Mouse (Mus musculus): ENCODE measurements around the gene Arid5b. TPM values are rescaled to one million over a fixed set of nuclear protein-coding genes. Genes with fewer than 3 reads are reported as not detected.

Arid5b gene
- total and polyA plus RNA-seq, 2 experiments from 2014 or later = 13.3 to 13.6 TPM

DNA sequence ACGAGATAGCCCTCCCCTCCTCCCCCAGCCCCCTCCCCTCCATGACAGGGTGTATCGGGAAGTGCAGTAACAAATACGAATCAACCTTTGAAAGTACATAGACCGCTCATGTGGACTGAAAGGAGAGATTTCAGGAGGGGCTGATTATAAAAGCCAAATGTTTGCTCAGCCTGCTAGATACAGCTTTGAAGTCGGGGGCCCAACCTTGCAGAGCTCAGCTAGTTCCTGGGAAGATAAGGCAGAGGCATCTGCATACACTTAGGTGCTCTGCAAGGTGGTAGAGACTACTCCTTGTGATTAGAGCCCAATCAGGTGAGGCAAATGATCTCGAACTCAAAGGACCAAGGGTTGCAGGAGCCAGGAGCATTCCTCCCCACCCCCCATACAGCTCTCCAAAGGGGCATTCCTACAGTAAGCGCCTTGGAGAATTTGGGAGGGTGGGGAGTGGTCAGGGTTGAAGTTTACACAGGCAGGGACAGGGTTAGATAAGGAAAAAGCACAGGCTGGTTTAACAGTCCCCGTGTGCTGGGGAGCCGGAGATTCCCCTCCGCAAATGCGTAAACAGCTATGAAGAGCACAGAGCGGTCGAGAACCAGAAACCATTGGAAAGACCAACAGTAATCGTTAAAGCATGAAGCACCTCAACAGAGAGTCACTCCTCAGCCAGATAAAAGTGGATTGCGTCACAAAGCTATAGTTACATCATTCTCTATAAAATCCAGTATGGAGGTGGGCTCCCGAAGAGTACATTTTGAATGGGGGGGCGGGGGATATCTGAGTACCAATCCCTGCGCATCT is 47.0 kb downstream of the Arid5b start:
- H3K9ac ChIP-seq (replicated peaks; ENCODE audit: low read length, poor library complexity, severe bottlenecking) = no peak overlapping the region
- ATAC-seq (ENCODE audit: low FRiP score) (no peak), DNase-seq (ENCODE audit: low spot score) (no peak)
- no peaks in the 10 kb centered on the region for H3K36me3 ChIP-seq (ENCODE audit: insufficient read depth, low read length)
- WGBS = 77% methylated on average over 18 of the region's 18 CpGs
- no peaks in the 10 kb centered on the region for H3K27me3 ChIP-seq (ENCODE audit: insufficient read depth, low read length)
- no peak overlapping the region for H3K4me2 ChIP-seq (ENCODE audit: low read depth, low read length, poor library complexity, severe bottlenecking)
- no peaks in the 10 kb centered on the region for H3K9me3 ChIP-seq (ENCODE audit: low read length)
- TF ChIP-seq CTCF (IDR thresholded peaks at IDR 0.05) = no peak
- H3K4me3 ChIP-seq (ENCODE audit: low read depth, low read length) = no peak overlapping the region
- H3K27ac ChIP-seq (ENCODE audit: low read depth, low read length) = no peak overlapping the region
- H3K4me1 ChIP-seq (ENCODE audit: insufficient read depth, low read length) = no peaks in the 10 kb centered on the region

DNA sequence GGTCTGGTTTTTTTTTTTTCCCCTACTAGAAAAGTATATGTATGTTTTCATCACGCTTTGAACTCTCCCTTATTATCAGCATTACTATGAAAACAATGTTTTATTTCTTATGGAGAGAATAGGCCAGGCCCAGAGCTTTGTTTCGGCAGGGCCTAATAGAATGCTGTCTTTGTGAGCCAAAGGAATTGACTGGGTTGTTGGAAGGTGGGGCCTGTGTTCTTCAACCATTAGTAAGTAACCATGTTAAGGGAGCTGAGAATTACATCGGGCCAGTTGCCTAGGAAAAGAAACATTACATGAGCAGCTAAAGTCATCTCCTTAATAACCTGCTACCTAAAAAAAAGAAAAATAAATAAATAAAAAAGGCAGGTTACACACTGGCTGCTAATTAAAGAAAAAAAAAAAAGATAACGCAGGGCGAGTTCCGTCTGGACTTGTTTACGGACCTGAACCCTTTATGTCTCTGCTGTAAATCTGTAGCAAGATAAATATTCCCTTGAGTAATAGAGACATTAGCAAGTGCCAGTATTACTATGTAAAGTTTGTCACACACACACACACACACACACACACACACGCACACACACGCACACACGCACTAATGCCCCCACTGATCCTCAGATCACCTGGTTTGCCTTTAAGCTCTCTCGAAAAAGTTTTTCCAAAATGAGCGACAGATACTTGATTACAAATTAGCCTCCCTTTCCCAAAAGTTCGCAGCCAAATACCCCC is 47.7 kb downstream of the Arid5b start:
- H3K9me3 ChIP-seq (ENCODE audit: low read length) = no peaks in the 10 kb centered on the region
- H3K4me1 ChIP-seq (ENCODE audit: insufficient read depth, low read length) = no peaks in the 10 kb centered on the region
- no peaks in the 10 kb centered on the region for H3K27me3 ChIP-seq (ENCODE audit: insufficient read depth, low read length)
- no peak overlapping the region for H3K4me3 ChIP-seq (ENCODE audit: low read depth, low read length)
- no peak overlapping the region for H3K9ac ChIP-seq (replicated peaks; ENCODE audit: low read length, poor library complexity, severe bottlenecking)
- ATAC-seq (ENCODE audit: low FRiP score) (no peak), DNase-seq (ENCODE audit: low spot score) (no peak)
- no peak overlapping the region for H3K27ac ChIP-seq (ENCODE audit: low read depth, low read length)
- no peak for TF ChIP-seq CTCF (IDR thresholded peaks at IDR 0.05)
- H3K4me2 ChIP-seq (ENCODE audit: low read depth, low read length, poor library complexity, severe bottlenecking) = no peak overlapping the region
- 82% methylated on average over 13 of the region's 13 CpGs for WGBS
- no peaks in the 10 kb centered on the region for H3K36me3 ChIP-seq (ENCODE audit: insufficient read depth, low read length)

DNA sequence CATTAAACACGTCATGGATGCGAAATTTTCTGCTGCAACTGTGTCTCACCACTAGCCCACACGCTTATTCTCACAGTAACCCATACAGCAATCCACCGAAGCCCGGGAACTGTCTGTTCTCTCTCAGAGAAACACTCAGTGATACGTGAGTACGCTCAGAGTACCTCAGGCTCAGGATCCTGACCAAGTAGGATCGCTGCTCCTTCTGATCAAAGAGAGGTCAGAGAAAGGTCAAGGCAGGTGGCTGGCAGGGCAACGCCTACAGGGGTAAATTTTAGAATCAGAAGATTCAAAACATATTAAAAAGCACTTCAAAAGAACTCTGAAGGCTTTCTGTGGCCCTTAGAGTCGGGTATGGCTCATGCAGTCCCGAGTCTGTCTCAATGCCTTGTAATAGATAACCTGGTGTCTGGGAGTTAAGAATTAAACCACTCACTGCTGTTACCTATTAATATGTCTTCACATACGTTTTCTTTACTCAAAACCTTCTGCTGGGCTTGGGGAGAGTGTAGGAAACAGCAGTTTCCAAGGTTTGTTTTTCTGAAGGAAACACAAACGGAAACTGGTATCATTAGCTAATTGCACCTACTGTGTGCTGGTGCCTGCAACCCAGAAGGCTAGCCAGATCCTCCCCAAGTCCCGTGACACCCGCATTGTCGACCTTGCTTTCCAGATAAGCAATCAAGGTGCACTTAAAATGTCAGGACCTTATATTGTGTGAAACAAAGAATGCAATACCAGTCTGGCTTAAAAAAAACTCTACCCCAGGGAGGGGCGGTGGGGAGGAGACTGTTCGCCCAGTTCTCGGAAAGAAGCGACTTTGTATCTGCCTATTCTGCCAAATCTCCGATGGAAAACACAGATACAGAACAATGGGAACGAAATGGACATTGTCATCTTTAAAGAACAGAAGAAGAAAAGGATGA is 48.6 kb downstream of the Arid5b start:
- no peaks in the 10 kb centered on the region for H3K4me1 ChIP-seq (ENCODE audit: insufficient read depth, low read length)
- no peak overlapping the region for H3K9ac ChIP-seq (replicated peaks; ENCODE audit: low read length, poor library complexity, severe bottlenecking)
- H3K36me3 ChIP-seq (ENCODE audit: insufficient read depth, low read length) = no peaks in the 10 kb centered on the region
- H3K4me2 ChIP-seq (ENCODE audit: low read depth, low read length, poor library complexity, severe bottlenecking) = no peak overlapping the region
- no peaks in the 10 kb centered on the region for H3K27me3 ChIP-seq (ENCODE audit: insufficient read depth, low read length)
- 83% methylated on average over 22 of the region's 22 CpGs for WGBS
- no peak overlapping the region for H3K4me3 ChIP-seq (ENCODE audit: low read depth, low read length)
- no peaks in the 10 kb centered on the region for H3K9me3 ChIP-seq (ENCODE audit: low read length)
- TF ChIP-seq CTCF (IDR thresholded peaks at IDR 0.05) = no peak
- DNase-seq (ENCODE audit: low spot score) (no peak), ATAC-seq (ENCODE audit: low FRiP score) (no peak)
- H3K27ac ChIP-seq (ENCODE audit: low read depth, low read length) = no peak overlapping the region

DNA sequence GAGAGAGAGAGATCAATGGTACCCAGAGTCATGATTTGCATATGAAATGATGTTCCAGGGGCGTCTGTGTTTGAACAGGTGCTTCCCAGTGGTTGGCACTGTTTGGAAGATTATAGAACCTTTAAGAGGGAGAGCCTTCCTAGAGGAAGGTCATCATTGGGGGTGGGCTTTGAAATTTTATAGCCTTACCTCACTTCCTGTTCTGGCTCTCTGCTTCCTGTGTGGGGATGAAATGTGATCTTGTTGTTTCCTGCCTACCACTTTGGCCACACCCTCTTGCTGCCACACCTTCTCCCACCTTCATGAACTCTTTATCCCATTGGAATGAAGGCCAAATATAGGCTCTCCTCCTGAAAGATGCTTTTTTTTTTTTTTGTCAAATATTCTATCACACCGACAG is 55.9 kb downstream of the Arid5b start:
- no peaks in the 10 kb centered on the region for H3K36me3 ChIP-seq (ENCODE audit: insufficient read depth, low read length)
- no peak overlapping the region for H3K4me2 ChIP-seq (ENCODE audit: low read depth, low read length, poor library complexity, severe bottlenecking)
- TF ChIP-seq CTCF (IDR thresholded peaks at IDR 0.05) = no peak
- H3K4me1 ChIP-seq (ENCODE audit: insufficient read depth, low read length) = no peaks in the 10 kb centered on the region
- no peaks in the 10 kb centered on the region for H3K9me3 ChIP-seq (ENCODE audit: low read length)
- H3K9ac ChIP-seq (replicated peaks; ENCODE audit: low read length, poor library complexity, severe bottlenecking) = no peak overlapping the region
- DNase-seq (ENCODE audit: low spot score) = no peak
- H3K27me3 ChIP-seq (ENCODE audit: insufficient read depth, low read length) = no peaks in the 10 kb centered on the region
- H3K4me3 ChIP-seq (ENCODE audit: low read depth, low read length) = no peak overlapping the region
- no peak for ATAC-seq (ENCODE audit: low FRiP score)
- no peak overlapping the region for H3K27ac ChIP-seq (ENCODE audit: low read depth, low read length)
- WGBS = 83% methylated on average over 2 of the region's 2 CpGs

DNA sequence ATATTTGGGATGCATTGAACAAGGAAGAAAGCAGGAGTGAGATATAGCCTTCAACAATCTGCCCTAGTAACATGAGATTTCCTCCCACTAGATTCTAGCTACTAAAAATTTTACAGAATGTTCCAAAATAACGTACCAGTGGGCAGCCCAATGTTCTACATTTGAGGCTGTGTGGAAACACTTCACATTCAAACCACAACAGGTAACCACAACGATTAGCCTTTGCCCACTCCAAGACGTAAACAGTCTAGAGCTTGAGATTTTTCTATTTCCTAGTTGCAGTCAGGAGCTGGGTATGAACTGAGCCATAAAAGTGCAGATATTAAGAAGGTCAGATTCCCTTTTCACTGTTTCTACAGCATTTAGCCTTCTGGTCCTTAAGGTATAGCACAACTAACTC is 56.5 kb downstream of the Arid5b start:
- no peak for TF ChIP-seq CTCF (IDR thresholded peaks at IDR 0.05)
- 94% methylated on average over 3 of the region's 3 CpGs for WGBS
- Histone ChIP-seq H3K36me3 (ENCODE audit: insufficient read depth, low read length) (no peaks in the 10 kb centered on the region), H3K4me3 (ENCODE audit: low read depth, low read length) (no peak overlapping the region), H3K4me1 (ENCODE audit: insufficient read depth, low read length) (no peaks in the 10 kb centered on the region), H3K4me2 (ENCODE audit: low read depth, low read length, poor library complexity, severe bottlenecking) (no peak overlapping the region), H3K9me3 (ENCODE audit: low read length) (no peaks in the 10 kb centered on the region), H3K9ac (replicated peaks; ENCODE audit: low read length, poor library complexity, severe bottlenecking) (no peak overlapping the region), H3K27ac (ENCODE audit: low read depth, low read length) (no peak overlapping the region), H3K27me3 (ENCODE audit: insufficient read depth, low read length) (no peaks in the 10 kb centered on the region)
- ATAC-seq (ENCODE audit: low FRiP score) (no peak), DNase-seq (ENCODE audit: low spot score) (no peak)
